Mouse (Mus musculus): Measurements from ENCODE around the gene Mpp2.
A peak's percentile ranks its signal among the peaks of the same experiment; 100 is the strongest.

Mpp2 gene

GRCm38 (mm10) chr11:102072729-102073128 is 15.6 kb downstream of the Mpp2 start:
- no peak for DNase-seq (ENCODE audit: low read depth)

- no peak for DNase-seq (ENCODE audit: low read depth)
These were observed 17.9 kb downstream of the Mpp2 start for GRCm38 (mm10) chr11:102070426-102070825.

- no peak for DNase-seq (ENCODE audit: low read depth)
These were observed 18.7 kb downstream of the Mpp2 start for GRCm38 (mm10) chr11:102069633-102070032.

GRCm38 (mm10) chr11:102068969-102069368 is 19.3 kb downstream of the Mpp2 start:
- no peak for DNase-seq (ENCODE audit: low read depth)

GRCm38 (mm10) chr11:102063076-102063475 is 25.2 kb downstream of the Mpp2 start:
- no peak for DNase-seq (ENCODE audit: low read depth)

- DNase-seq (ENCODE audit: low read depth), result no peak
These were observed 26.3 kb downstream of the Mpp2 start for GRCm38 (mm10) chr11:102061941-102062473.

GRCm38 (mm10) chr11:102061236-102061940 is 26.9 kb downstream of the Mpp2 start:
- DNase-seq (ENCODE audit: low read depth), result peak; percentile 73

- DNase-seq (ENCODE audit: low read depth), result peak; percentile 51
These were observed 34.5 kb downstream of the Mpp2 start for GRCm38 (mm10) chr11:102053847-102054246.

GRCm38 (mm10) chr11:102053183-102053582 is 35.1 kb downstream of the Mpp2 start:
- no peak for DNase-seq (ENCODE audit: low read depth)

- DNase-seq (ENCODE audit: low read depth), result no peak
These were observed 35.6 kb downstream of the Mpp2 start for GRCm38 (mm10) chr11:102052697-102053096.

GRCm38 (mm10) chr11:102051954-102052353 is 36.4 kb downstream of the Mpp2 start:
- DNase-seq (ENCODE audit: low read depth), result no peak

GRCm38 (mm10) chr11:102051541-102051940 is 36.8 kb downstream of the Mpp2 start:
- no peak for DNase-seq (ENCODE audit: low read depth)

GRCm38 (mm10) chr11:102049875-102050482 is 38.3 kb downstream of the Mpp2 start:
- DNase-seq (ENCODE audit: low read depth), result no peak

GRCm38 (mm10) chr11:102046607-102047006 is 41.7 kb downstream of the Mpp2 start:
- no peak for DNase-seq (ENCODE audit: low read depth)

GRCm38 (mm10) chr11:102044691-102045212 is 43.6 kb downstream of the Mpp2 start:
- no peak for DNase-seq (ENCODE audit: low read depth)

- DNase-seq (ENCODE audit: low read depth), result no peak
These were observed 44.9 kb downstream of the Mpp2 start for GRCm38 (mm10) chr11:102043381-102043780.

- DNase-seq (ENCODE audit: low read depth), result no peak
These were observed 45.3 kb downstream of the Mpp2 start for GRCm38 (mm10) chr11:102042971-102043370.

GRCm38 (mm10) chr11:102041350-102041949 is 46.9 kb downstream of the Mpp2 start, which contains the start of gene Cd300lg:
Gene Cd300lg, plus strand, starts transcription at chr11:102041509.
- no peak for DNase-seq (ENCODE audit: low read depth)

- DNase-seq (ENCODE audit: low read depth), result no peak
These were observed 47.7 kb downstream of the Mpp2 start for GRCm38 (mm10) chr11:102040646-102041045.

GRCm38 (mm10) chr11:102040138-102040524 is 48.2 kb downstream of the Mpp2 start:
- DNase-seq (ENCODE audit: low read depth), result peak; percentile 53

GRCm38 (mm10) chr11:102039487-102040137 is 48.7 kb downstream of the Mpp2 start:
- no peak for DNase-seq (ENCODE audit: low read depth)

GRCm38 (mm10) chr11:102037789-102038188 is 50.5 kb downstream of the Mpp2 start:
- no peak for DNase-seq (ENCODE audit: low read depth)
